Comparison of ENCODE assay signal across 8 mouse cellular contexts in the genomic region with DNA sequence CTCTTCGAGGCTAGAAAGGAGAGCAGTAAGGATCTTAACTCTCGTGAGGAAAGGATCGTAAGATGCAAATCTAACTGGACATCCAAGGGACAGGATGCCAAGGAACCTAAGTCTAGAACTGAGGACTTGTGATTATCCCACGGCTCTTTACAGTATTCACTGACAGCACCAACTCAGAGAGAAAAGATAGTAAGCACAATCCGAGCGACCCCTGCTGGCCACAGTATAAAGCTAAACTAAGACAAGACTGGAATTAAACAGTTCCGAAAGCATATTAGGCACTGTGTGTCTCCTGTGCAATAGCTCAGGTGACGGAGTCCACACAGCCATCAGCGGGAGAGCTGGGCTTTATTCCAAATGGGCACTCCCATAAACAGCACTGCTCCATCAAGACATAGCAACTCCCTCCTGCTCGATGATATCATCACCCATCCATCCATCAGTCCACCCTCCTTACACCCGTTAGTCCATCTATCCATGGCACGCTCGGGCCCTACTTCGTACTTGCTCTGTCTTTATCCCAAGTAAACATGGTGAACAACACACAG. TPM values are rescaled to one million over a fixed set of nuclear protein-coding genes. Genes with fewer than 3 reads are reported as not detected.
A peak's percentile ranks its signal among the peaks of the same experiment; 100 is the strongest.
DNase-seq lines count a peak whose midpoint lies in the region; ATAC-seq and TF ChIP-seq lines count a peak whose summit lies in the region.

No protein-coding gene starts in this region.

- no peaks in the 10 kb centered on the region for H3K27me3 ChIP-seq in G1E (ENCODE audit: insufficient read depth, low read length)

- H3K4me3 ChIP-seq in G1E (ENCODE audit: low read depth, low read length) = no peak overlapping the region

- DNase-seq in A20 (ENCODE audit: low read depth, low spot score) (peak; percentile 76), G1E (ENCODE audit: low spot score) (no peak)
- DNase-seq in cerebellum, adult 18-20 months = peak; percentile 71 to 77
- peak; percentile 64 to 73 for DNase-seq in gastrocnemius, adult 8-10 months (ENCODE audit: low spot score in 2 of 2)
- peak; percentile 90 to 92 for DNase-seq in kidney, postnatal 4 days
- DNase-seq in lung, adult 18-20 months = peak; percentile 70 to 74
- DNase-seq in right cerebral cortex, postnatal 25 days = peak; percentile 74
- peak; percentile 38 for DNase-seq in yolk sac, embryonic 10.5 days (ENCODE audit: low spot score)

- 0 out of 2 replicates have a peak, but pooled peaks have one; percentile 20 for TF ChIP-seq CTCF in G1E (IDR thresholded peaks at IDR 0.05; ENCODE audit: low read depth, low read length)

- no peaks in the 10 kb centered on the region for H3K9me3 ChIP-seq in G1E (replicated peaks)

- peak; percentile 29; the same call in 1 of the 2 replicates for ATAC-seq in G1E (ENCODE audit: extremely low read depth, insufficient number of reproducible peaks, low FRiP score, poor library complexity, severe bottlenecking)

- peaks cover 34% of the 10 kb centered on the region for H3K4me1 ChIP-seq in G1E (ENCODE audit: insufficient read depth, low read depth, low read length)

- peaks cover 45% of the 10 kb centered on the region for H3K36me3 ChIP-seq in G1E (replicated peaks)

RNA-seq across cellular contexts. Expression of a gene that starts 5.2 kb away (rescaled TPM):
- total RNA-seq in G1E (2014; fragmentation: Nextera tagmentation) (56.8 and 66.8 TPM in 2 replicates), G1E (2017) (175 and 176 TPM in 2 replicates)
- polyA plus RNA-seq in G1E (2012) = 16.2 and 25.1 TPM in 2 replicates
- total RNA-seq in gastrocnemius, adult 8-10 months (2022) = 10 to 100 TPM; 10.2 to 12.4 (median 11.6) TPM

RNA-seq across cellular contexts. Expression of a gene that starts 5.5 kb away (rescaled TPM):
- 9.6 and 10.6 TPM in 2 replicates for total RNA-seq in G1E (2014; fragmentation: Nextera tagmentation)
- 12.4 and 14.7 TPM in 2 replicates for total RNA-seq in G1E (2017)
- polyA plus RNA-seq in G1E (2012) = 11.5 and 14.2 TPM in 2 replicates
- total RNA-seq in gastrocnemius, adult 8-10 months (2022) = 10 to 100 TPM; 24.8 to 33.1 (median 31.6) TPM

Comparison
In these comparisons a context has a peak if more than half of its experiments do, and no peak if none do; other contexts are left out.
1. RNA of a gene that starts 5.2 kb away (total RNA-seq): 56.8 to 176 TPM in G1E; 10.2 to 12.4 TPM in gastrocnemius, adult 8-10 months; every median in the first group is over 4 times any median in the second.